Mouse (Mus musculus) intestine, embryonic 14.5 days (tissue): ENCODE measurements at regions not wholly inside any gene's neighbourhood (a gene's known extent, or its start where the extent isn't known, plus 50 kb on each side); places are given as distances from the start of the nearest gene placed in this dataset.
A peak's percentile ranks its signal among the peaks of the same experiment; 100 is the strongest.

Source experiments
- ATAC-seq: fragments of 200-750 bp; cut with Nextera tagmentation; replicated peaks from 2 replicates; pipeline ENCODE4 v1.8.0; 2017; ENCODE audit warnings: low read depth, moderate number of reproducible peaks, moderate TSS enrichment, moderate library complexity; ENCODE audit not compliant: low FRiP score, low TSS enrichment
- DNase-seq: peaks from one replicate; pipeline ENCODE4 v3.0.0-alpha.2; 2018; ENCODE audit warnings: low spot score
- H3K27ac ChIP-seq: fragments of 300-500 bp; sonication (generic); 2 replicates; pipeline ENCODE4 v1.5.1; 2014; ENCODE audit warnings: low read depth, mild to moderate bottlenecking, control low read depth
- H3K27me3 ChIP-seq: fragments of 300-500 bp; sonication (generic); replicated peaks from 2 replicates; pipeline ENCODE4 v1.6.1; 2014; ENCODE audit warnings: low read length, control low read depth; ENCODE audit not compliant: control insufficient read depth, insufficient read depth
- H3K36me3 ChIP-seq: fragments of 300-500 bp; sonication (generic); 2 replicates; pipeline ENCODE4 v1.6.1; 2014; ENCODE audit warnings: low read length, control low read depth; ENCODE audit not compliant: control insufficient read depth, insufficient read depth
- H3K4me1 ChIP-seq: fragments of 300-500 bp; sonication (generic); replicated peaks from 2 replicates; pipeline ENCODE4 v1.6.1; 2014; ENCODE audit warnings: low read length, control low read depth, mixed read lengths; ENCODE audit not compliant: control insufficient read depth, insufficient read depth
- H3K4me2 ChIP-seq: fragments of 300-500 bp; sonication (generic); 2 replicates; pipeline ENCODE4 v1.6.1; 2014; ENCODE audit warnings: low read length
- H3K4me3 ChIP-seq: fragments of 300-500 bp; sonication (generic); 2 replicates; pipeline ENCODE4 v1.5.1; 2014; ENCODE audit warnings: low read depth, low read length, control low read depth, mixed read lengths
- H3K9ac ChIP-seq: fragments of 300-500 bp; sonication (generic); 2 replicates; pipeline ENCODE4 v1.6.1; 2014; ENCODE audit warnings: mild to moderate bottlenecking, low read length
- H3K9me3 ChIP-seq: fragments of 300-500 bp; sonication (generic); 2 replicates; pipeline ENCODE4 v1.6.1; 2016; ENCODE audit warnings: low read length, control low read depth; ENCODE audit not compliant: control insufficient read depth
- WGBS: fragments of 180-500 bp; shearing (Covaris S2); extraction: QIAGEN DNeasy Blood & Tissue Kit; methylation state at CpG from one replicate; pipeline ENCODE4 v1.1.7; 2014; 5-methylcytosine and 5-hydroxymethylcytosine counted together

GRCm38 (mm10) chr16:90635216-90635615 lies 92.0 kb downstream of the Mis18a start:
- peaks cover 7% of the 10 kb centered on the region; the same call in 1 of the 2 replicates for H3K4me1 ChIP-seq
- H3K9ac ChIP-seq, result no peak overlapping the region
- 46% methylated on average over 12 of the region's 12 CpGs for WGBS
- H3K27me3 ChIP-seq, result 0 out of 2 replicates have a peak, but pooled peaks cover 3% of the 10 kb centered on the region
- ATAC-seq, result no peak
- H3K27ac ChIP-seq, result no peak overlapping the region
- DNase-seq, result peak; percentile 52
- H3K4me2 ChIP-seq, result no peak overlapping the region
- no peaks in the 10 kb centered on the region for H3K9me3 ChIP-seq
- no peak overlapping the region for H3K4me3 ChIP-seq
- H3K36me3 ChIP-seq, result no peaks in the 10 kb centered on the region

DNA sequence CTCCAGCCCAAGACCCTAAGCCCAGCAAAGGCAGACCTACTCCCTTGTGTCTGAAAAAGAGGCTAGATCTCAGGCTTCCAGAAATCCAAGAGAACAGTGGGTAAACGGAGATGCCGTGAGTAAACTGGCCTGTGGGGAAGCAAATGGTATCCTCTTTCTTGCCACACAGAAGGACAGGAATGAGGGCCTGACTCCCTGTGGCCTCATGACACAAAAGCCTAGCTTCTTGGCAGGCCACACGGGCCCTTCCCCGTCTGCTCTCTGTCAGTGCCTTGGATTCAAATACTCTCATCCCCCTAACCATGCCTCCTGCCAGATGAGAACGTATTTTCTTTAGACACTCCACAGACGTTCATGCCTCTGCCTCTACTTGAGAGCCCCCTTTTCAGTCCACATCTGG lies 97.2 kb downstream of the Mis18a start:
- H3K27me3 ChIP-seq, result 0 out of 2 replicates have a peak, but pooled peaks cover 3% of the 10 kb centered on the region
- WGBS, result 32% methylated on average over 6 of the region's 6 CpGs
- H3K27ac ChIP-seq, result peak overlapping the region; percentile 85
- ATAC-seq (0 out of 2 replicates have a peak, but pooled peaks have one; percentile 32), DNase-seq (peak; percentile 63)
- H3K4me3 ChIP-seq, result no peak overlapping the region
- H3K9me3 ChIP-seq, result no peaks in the 10 kb centered on the region
- H3K9ac ChIP-seq, result no peak overlapping the region
- H3K4me1 ChIP-seq, result peaks cover 38% of the 10 kb centered on the region
- no peak overlapping the region for H3K4me2 ChIP-seq
- H3K36me3 ChIP-seq, result no peaks in the 10 kb centered on the region

GRCm38 (mm10) chr16:90629121-90629930 lies 97.9 kb downstream of the Mis18a start:
- peak overlapping the region; percentile 85 for H3K27ac ChIP-seq
- peak overlapping the region; percentile 14 for H3K4me2 ChIP-seq
- ATAC-seq (0 out of 2 replicates have a peak, but pooled peaks have one; percentile 34), DNase-seq (peak; percentile 61)
- WGBS, result 27% methylated on average over 19 of the region's 19 CpGs
- H3K36me3 ChIP-seq, result no peaks in the 10 kb centered on the region
- no peaks in the 10 kb centered on the region for H3K9me3 ChIP-seq
- no peaks in the 10 kb centered on the region for H3K27me3 ChIP-seq
- H3K4me1 ChIP-seq, result peaks cover 45% of the 10 kb centered on the region
- no peak overlapping the region for H3K9ac ChIP-seq
- no peak overlapping the region for H3K4me3 ChIP-seq

DNA sequence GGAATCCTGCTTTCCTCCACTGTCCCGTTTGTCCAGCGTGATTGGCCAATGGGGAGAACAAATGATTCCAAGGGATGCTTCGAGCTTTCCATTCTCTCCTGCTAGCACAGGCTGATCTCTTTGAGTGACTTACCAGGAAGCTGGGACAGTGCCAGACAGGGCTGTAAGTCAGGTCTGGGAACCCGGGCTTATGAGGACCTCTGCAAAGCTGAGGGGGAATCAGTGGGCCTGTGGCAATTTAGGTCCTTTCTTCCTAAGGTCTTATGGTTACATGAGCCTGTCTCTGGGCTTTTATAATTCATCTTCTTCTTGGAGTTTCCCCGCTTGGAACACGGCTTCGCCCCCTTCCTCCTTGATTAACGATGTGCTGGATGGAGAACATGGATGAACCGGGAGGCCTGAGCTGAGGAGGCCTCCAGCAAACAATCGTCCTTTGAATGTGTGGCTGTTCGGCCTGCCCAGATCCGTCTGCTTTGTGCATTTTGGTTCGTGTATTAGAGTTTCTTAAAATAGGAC lies 98.5 kb downstream of the Mis18a start:
- H3K9me3 ChIP-seq, result no peaks in the 10 kb centered on the region
- no peak for DNase-seq
- 38% methylated on average over 13 of the region's 13 CpGs for WGBS
- ATAC-seq, result no peak
- H3K4me3 ChIP-seq, result no peak overlapping the region
- no peaks in the 10 kb centered on the region for H3K36me3 ChIP-seq
- no peak overlapping the region for H3K9ac ChIP-seq
- H3K27me3 ChIP-seq, result no peaks in the 10 kb centered on the region
- peak overlapping the region; percentile 14 for H3K4me2 ChIP-seq
- H3K4me1 ChIP-seq, result peaks cover 51% of the 10 kb centered on the region
- H3K27ac ChIP-seq, result peak overlapping the region; percentile 85

GRCm38 (mm10) chr16:90626035-90626670 lies 101.1 kb downstream of the Mis18a start:
- H3K4me1 ChIP-seq, result peaks cover 53% of the 10 kb centered on the region
- no peak overlapping the region for H3K27ac ChIP-seq
- WGBS, result 66% methylated on average over 9 of the region's 9 CpGs
- no peaks in the 10 kb centered on the region for H3K36me3 ChIP-seq
- no peaks in the 10 kb centered on the region for H3K9me3 ChIP-seq
- H3K9ac ChIP-seq, result no peak overlapping the region
- no peaks in the 10 kb centered on the region for H3K27me3 ChIP-seq
- ATAC-seq (no peak), DNase-seq (no peak)
- no peak overlapping the region for H3K4me2 ChIP-seq
- H3K4me3 ChIP-seq, result no peak overlapping the region

DNA sequence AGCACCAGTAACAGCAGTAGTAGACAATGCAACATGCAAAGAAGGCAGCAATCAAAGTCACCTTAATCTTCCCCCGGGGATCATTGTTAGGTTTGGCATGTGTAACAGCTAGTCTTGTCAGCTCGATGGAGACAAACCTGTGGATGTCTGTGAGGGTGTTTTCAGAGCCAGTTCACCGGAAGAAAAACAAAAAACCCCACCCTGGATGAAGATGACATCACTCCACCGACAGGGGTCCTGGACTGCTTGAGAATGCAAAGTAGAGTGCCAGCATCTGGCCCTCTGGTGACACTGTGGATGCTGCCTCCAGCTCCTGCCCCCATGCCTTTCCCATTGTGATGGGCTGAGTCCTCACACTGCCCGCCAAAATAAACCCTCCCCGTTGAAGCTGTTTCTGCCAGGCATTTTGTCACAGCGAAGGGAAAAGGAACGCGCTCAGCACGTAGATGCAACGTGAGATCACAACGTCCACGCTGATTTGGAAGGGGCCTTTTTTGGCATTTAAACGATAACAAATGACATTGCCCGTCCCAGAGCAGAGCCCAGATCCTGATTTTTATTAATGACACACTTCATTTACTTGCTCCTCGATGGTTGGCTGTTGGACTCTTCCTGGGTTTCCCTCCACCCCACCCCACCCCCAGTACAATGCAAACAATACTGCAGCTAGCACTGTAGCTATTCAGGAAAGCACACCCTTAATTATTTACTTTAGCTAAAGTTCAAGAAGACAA lies 101.7 kb downstream of the Mis18a start:
- Histone ChIP-seq H3K4me1 (peaks cover 49% of the 10 kb centered on the region), H3K9me3 (no peaks in the 10 kb centered on the region), H3K4me3 (no peak overlapping the region), H3K27ac (no peak overlapping the region), H3K27me3 (no peaks in the 10 kb centered on the region), H3K4me2 (no peak overlapping the region), H3K36me3 (no peaks in the 10 kb centered on the region), H3K9ac (no peak overlapping the region)
- DNase-seq (no peak), ATAC-seq (no peak)
- 67% methylated on average over 16 of the region's 16 CpGs for WGBS

- DNase-seq (peak; percentile 85), ATAC-seq (peak; percentile 70)
- H3K9me3 ChIP-seq, result no peaks in the 10 kb centered on the region
- H3K9ac ChIP-seq, result no peak overlapping the region
- H3K4me3 ChIP-seq, result 0 out of 2 replicates have a peak overlapping the region, but pooled peaks have one; percentile 15
- peak overlapping the region; percentile 73 for H3K27ac ChIP-seq
- H3K4me2 ChIP-seq, result peak overlapping the region; percentile 38
- peaks cover 39% of the 10 kb centered on the region for H3K4me1 ChIP-seq
- H3K27me3 ChIP-seq, result no peaks in the 10 kb centered on the region
- WGBS, result 24% methylated on average over 17 of the region's 17 CpGs
- H3K36me3 ChIP-seq, result no peaks in the 10 kb centered on the region
Measured at GRCm38 (mm10) chr16:90624039-90624625, 103.1 kb downstream of the Mis18a start.

DNA sequence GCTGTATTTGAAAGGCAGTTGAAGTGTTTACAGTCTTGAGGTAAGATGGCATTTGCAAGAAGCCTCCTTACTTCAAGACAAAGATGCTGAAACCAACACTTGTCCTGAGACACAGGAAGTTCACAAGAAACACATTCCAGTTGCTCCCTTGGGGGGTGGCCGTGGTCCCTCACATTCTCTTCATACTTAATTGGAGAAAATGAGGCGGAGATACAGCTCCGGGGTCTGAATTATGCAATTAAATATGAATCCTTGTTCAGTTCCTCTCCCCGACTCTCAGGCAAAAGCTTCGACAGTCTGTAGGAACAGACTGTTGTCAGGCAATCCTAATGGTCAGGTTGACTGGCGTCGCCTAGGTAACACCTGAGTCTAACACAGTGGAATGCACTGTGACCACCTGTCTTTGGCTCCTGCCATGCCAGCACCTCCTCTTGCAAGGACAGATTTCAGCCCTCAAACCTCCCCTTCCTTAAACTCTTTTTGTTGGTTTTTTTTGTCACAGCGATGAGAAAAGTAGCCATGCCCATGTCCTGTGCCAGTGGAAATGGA lies 104.5 kb downstream of the Mis18a start:
- Histone ChIP-seq H3K27me3 (no peaks in the 10 kb centered on the region), H3K36me3 (no peaks in the 10 kb centered on the region), H3K9ac (no peak overlapping the region), H3K4me2 (no peak overlapping the region), H3K27ac (no peak overlapping the region), H3K4me3 (no peak overlapping the region), H3K4me1 (peaks cover 32% of the 10 kb centered on the region), H3K9me3 (no peaks in the 10 kb centered on the region)
- ATAC-seq (no peak), DNase-seq (no peak)
- WGBS, result 78% methylated on average over 8 of the region's 8 CpGs
